Mouse (Mus musculus): Measurements from ENCODE around the gene Coq5.

DNA sequence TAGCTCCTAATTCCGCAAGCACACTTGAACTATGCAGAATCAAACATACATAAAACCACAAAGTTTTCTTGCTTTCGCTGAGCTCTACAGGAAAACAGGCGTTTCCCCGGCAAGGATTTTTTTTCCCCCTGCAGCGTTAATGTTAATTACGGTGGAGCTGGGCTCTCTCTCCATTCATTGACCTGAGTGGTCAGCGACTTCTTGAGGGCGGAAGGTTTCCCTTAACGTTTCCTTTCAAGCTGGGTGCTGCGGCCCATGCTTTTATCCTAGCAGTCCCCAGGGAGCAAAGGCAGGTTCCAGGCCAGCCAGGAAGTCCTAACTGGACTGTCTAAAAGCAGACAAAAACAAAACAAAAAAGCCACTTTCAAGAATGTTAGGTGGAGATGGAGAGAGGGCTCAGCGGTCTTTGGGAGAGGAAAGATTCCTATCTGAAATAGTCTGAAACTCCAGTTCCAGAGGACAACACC is 40.7 kb upstream of the Coq5 start:
- TF ChIP-seq CTCF (IDR thresholded peaks at IDR 0.05; ENCODE audit: extremely low read depth, insufficient read depth, insufficient read length, insufficient replicate concordance) = no peak
- no peak for TF ChIP-seq POLR2A (IDR thresholded peaks at IDR 0.05; ENCODE audit: low read depth, low read length)
